Mouse (Mus musculus) embryonic fibroblast, embryonic 13.5 days (primary cell): ENCODE measurements around the gene Dph7.

Source experiments
- CTCF ChIP-seq: IDR thresholded peaks from 2 replicates; pipeline ENCODE4 v1.5.1; 2011; ENCODE audit warnings: mild to moderate bottlenecking, control low read depth, low read length, moderate library complexity, borderline replicate concordance; ENCODE audit not compliant: insufficient read depth
- POLR2A ChIP-seq: IDR thresholded peaks from 2 replicates; pipeline ENCODE4 v1.6.1; 2011; ENCODE audit warnings: low read depth, mild to moderate bottlenecking, control low read depth, low read length, moderate library complexity

- TF ChIP-seq CTCF (no peak), POLR2A (peak; percentile 88)
Observed at GRCm38 (mm10) chr2:24918930-24919838, 43.0 kb upstream of the Dph7 start, which contains the start of gene Ehmt1.
